Mouse (Mus musculus) effector memory CD4-positive, alpha-beta T cell, adult 7 months (primary cell): Measurements from ENCODE around the gene Babam1. TPM values are rescaled to one million over a fixed set of nuclear protein-coding genes. Genes with fewer than 3 reads are reported as not detected.

Experiments
- polyA plus RNA-seq: library from polyadenylated mRNA; unstranded; fragments of 100-300 nt; shearing (Covaris generic); gene quantifications from one replicate; pipeline ENCODE4 v1.2.1, GENCODE M21; 2017

The Babam1 gene
- 87.6 TPM for polyA plus RNA-seq

GRCm38 (mm10) chr8:71396639-71397305, at the start of gene Babam1:
TSS of gene Babam1 (plus strand) at chr8:71396861.

GRCm38 (mm10) chr8:71366771-71367528, 29.7 kb upstream of the Babam1 start, which contains the start of gene Use1:
TSS of gene Use1 (plus strand) at chr8:71366848.

GRCm38 (mm10) chr8:71371236-71371848, 25.3 kb upstream of the Babam1 start, which contains the start of gene Ocel1:
TSS of gene Ocel1 (plus strand) at chr8:71371298.

GRCm38 (mm10) chr8:71381421-71381970, 15.2 kb upstream of the Babam1 start, which contains the start of gene Nr2f6:
TSS of gene Nr2f6 (minus strand) at chr8:71381960.

GRCm38 (mm10) chr8:71395629-71396028, 1.0 kb upstream of the Babam1 start, which contains the start of gene Ushbp1:
TSS of gene Ushbp1 (minus strand) at chr8:71395802.

GRCm38 (mm10) chr8:71405401-71406098, 8.9 kb downstream of the Babam1 start, which contains the start of gene Ankle1:
TSS of gene Ankle1 (plus strand) at chr8:71406010.

Other genes starting within 250 kb of the Babam1 start
- gene Myo9b, start 124.1 kb upstream of the Babam1 start, polyA plus RNA-seq = 54.4 TPM
- gene Haus8, start 123.9 kb upstream of the Babam1 start, polyA plus RNA-seq = 23.1 TPM
- gene Use1, start 30.0 kb upstream of the Babam1 start, polyA plus RNA-seq = 185 TPM
- gene Ocel1, start 25.6 kb upstream of the Babam1 start, polyA plus RNA-seq = 17.4 TPM
- gene Nr2f6, start 14.9 kb upstream of the Babam1 start, polyA plus RNA-seq = 7.6 TPM
- gene Ushbp1, start 1.1 kb upstream of the Babam1 start, polyA plus RNA-seq = 0.29 TPM
- gene Ankle1, start 9.1 kb downstream of the Babam1 start, polyA plus RNA-seq = 0.20 TPM
- gene Abhd8, start 66.8 kb downstream of the Babam1 start, polyA plus RNA-seq = 112 TPM
- 21.5 TPM for gene Mrpl34, start 68.1 kb downstream of the Babam1 start, polyA plus RNA-seq
- 143 TPM for gene Dda1, start 72.3 kb downstream of the Babam1 start, polyA plus RNA-seq
- 16.6 TPM for gene Ano8, start 89.1 kb downstream of the Babam1 start, polyA plus RNA-seq
- gene Gtpbp3, start 91.2 kb downstream of the Babam1 start, polyA plus RNA-seq = 6.5 TPM
- gene Plvap, start 114.9 kb downstream of the Babam1 start, polyA plus RNA-seq = not detected
- not detected for gene Ccdc194, start 128.8 kb downstream of the Babam1 start, polyA plus RNA-seq
- gene Bst2, start 140.6 kb downstream of the Babam1 start, polyA plus RNA-seq = 108 TPM
- gene Mvb12a, start 146.1 kb downstream of the Babam1 start, polyA plus RNA-seq = 65.2 TPM
- 13.9 TPM for gene Tmem221, start 162.0 kb downstream of the Babam1 start, polyA plus RNA-seq
- gene Nxnl1, start 169.7 kb downstream of the Babam1 start, polyA plus RNA-seq = 1.9 TPM
- 16.1 TPM for gene Slc27a1, start 172.0 kb downstream of the Babam1 start, polyA plus RNA-seq
- gene Pgls, start 195.3 kb downstream of the Babam1 start, polyA plus RNA-seq = 66.7 TPM
- 2.7 TPM for gene Fam129c, start 200.8 kb downstream of the Babam1 start, polyA plus RNA-seq
- 30.3 TPM for gene Colgalt1, start 214.1 kb downstream of the Babam1 start, polyA plus RNA-seq